ENCODE assay signal across 33 mouse cellular contexts in the genomic region with DNA sequence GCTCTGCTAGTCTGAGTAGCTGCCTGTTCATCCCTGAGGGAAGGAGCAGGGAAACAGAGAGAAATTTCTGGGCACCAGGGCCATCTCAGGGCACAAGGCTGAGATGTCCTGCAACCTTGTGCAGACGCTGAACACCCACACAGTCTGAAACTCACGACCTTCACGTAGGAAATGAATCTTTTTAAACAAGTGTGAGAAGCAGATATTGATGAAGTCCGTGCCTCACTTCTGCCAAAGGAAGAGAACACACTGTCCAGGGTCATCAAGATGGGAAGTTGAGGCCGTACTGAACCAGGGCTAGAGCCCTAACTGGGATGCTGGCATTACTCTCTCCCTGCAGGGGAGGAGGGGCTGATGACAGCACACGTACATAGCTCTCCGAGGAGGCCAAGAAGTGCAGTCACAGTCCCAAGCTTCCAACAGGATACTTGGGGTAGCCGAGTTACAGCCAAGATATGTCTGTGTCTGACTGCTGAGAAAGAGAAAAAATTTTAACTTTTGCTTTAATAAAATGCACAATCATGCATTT. TPM values are rescaled to one million over a fixed set of nuclear protein-coding genes. Genes with fewer than 3 reads are reported as not detected.
A peak's percentile ranks its signal among the peaks of the same experiment; 100 is the strongest.
DNase-seq lines count a peak whose midpoint lies in the region; ATAC-seq and TF ChIP-seq lines count a peak whose summit lies in the region.
"Had no signal": no experiment of that assay in that cellular context is flagged by ENCODE, and none has a peak within 500 bp of the region (broad histone marks: within the 10 kb centered on the region; RNA-seq: fewer than 3 reads in every experiment).

No protein-coding gene starts in this region.

- H3K4me2 ChIP-seq in heart, embryonic 12.5 days: no peak overlapping the region
- H3K4me2 ChIP-seq in liver, embryonic 12.5 days: no peak overlapping the region
- H3K4me2 ChIP-seq: heart, embryonic 13.5 days; hindbrain, embryonic 15.5 days; liver, embryonic 15.5 days; midbrain, embryonic 11.5 days had no signal

- TF ChIP-seq POLR2A in liver, adult 2 months (IDR thresholded peaks at IDR 0.05; ENCODE audit: extremely low read depth, insufficient read depth, low read length): no peak
- TF ChIP-seq POLR2A in testis, adult 2 months (IDR thresholded peaks at IDR 0.05; ENCODE audit: control insufficient read depth, low read depth, low read length): no peak

- no peak overlapping the region for H3K9ac ChIP-seq in heart, embryonic 12.5 days
- no peak overlapping the region for H3K9ac ChIP-seq in liver, adult 2 months (ENCODE audit: low read depth, low read length)
- no peak overlapping the region for H3K9ac ChIP-seq in liver, embryonic 12.5 days
- H3K9ac ChIP-seq: heart, embryonic 13.5 days; hindbrain, embryonic 15.5 days; liver, embryonic 15.5 days had no signal

- H3K9me3 ChIP-seq in heart, embryonic 12.5 days (replicated peaks): no peaks in the 10 kb centered on the region
- H3K9me3 ChIP-seq in liver, embryonic 12.5 days (replicated peaks): no peaks in the 10 kb centered on the region
- H3K9me3 ChIP-seq: heart, embryonic 13.5 days; hindbrain, embryonic 10.5 days; hindbrain, embryonic 15.5 days; liver, embryonic 15.5 days had no signal

- no peaks in the 10 kb centered on the region for H3K36me3 ChIP-seq in heart, embryonic 12.5 days
- H3K36me3 ChIP-seq in liver, adult 2 months (ENCODE audit: control insufficient read depth, insufficient read depth, low read length): no peaks in the 10 kb centered on the region
- no peaks in the 10 kb centered on the region for H3K36me3 ChIP-seq in liver, embryonic 12.5 days
- no peaks in the 10 kb centered on the region for H3K36me3 ChIP-seq in testis, adult 2 months (ENCODE audit: control insufficient read depth, insufficient read depth, low read length)
- H3K36me3 ChIP-seq: heart, embryonic 13.5 days; hindbrain, embryonic 10.5 days; hindbrain, embryonic 15.5 days; liver, embryonic 15.5 days had no signal

- H3K4me1 ChIP-seq in heart, embryonic 12.5 days (replicated peaks): peaks cover 17% of the 10 kb centered on the region
- peaks cover 12% of the 10 kb centered on the region for H3K4me1 ChIP-seq in liver, adult 2 months (ENCODE audit: control insufficient read depth, insufficient read depth, low read length)
- no peaks in the 10 kb centered on the region for H3K4me1 ChIP-seq in liver, embryonic 12.5 days
- no peaks in the 10 kb centered on the region; the same call in 1 of the 2 replicates for H3K4me1 ChIP-seq in testis, adult 2 months (ENCODE audit: control insufficient read depth, insufficient read depth, low read length)
- H3K4me1 ChIP-seq: hindbrain, embryonic 10.5 days; hindbrain, embryonic 15.5 days had no signal

- H3K27me3 ChIP-seq in heart, embryonic 12.5 days (replicated peaks): no peaks in the 10 kb centered on the region
- H3K27me3 ChIP-seq in liver, adult 2 months (ENCODE audit: control insufficient read depth, insufficient read depth, low read length): no peaks in the 10 kb centered on the region
- no peaks in the 10 kb centered on the region for H3K27me3 ChIP-seq in liver, embryonic 12.5 days (replicated peaks)
- H3K27me3 ChIP-seq in testis, adult 2 months (ENCODE audit: control insufficient read depth, insufficient read depth, low read length): no peaks in the 10 kb centered on the region
- H3K27me3 ChIP-seq: heart, embryonic 13.5 days; hindbrain, embryonic 15.5 days; liver, embryonic 15.5 days; Patski had no signal

- H3K27ac ChIP-seq in heart, embryonic 12.5 days (ENCODE audit: poor library complexity, severe bottlenecking): no peak overlapping the region
- H3K27ac ChIP-seq in liver, adult 2 months (replicated peaks; ENCODE audit: insufficient read depth, low read depth, low read length): peak overlapping the region; percentile 0; the same call in 1 of the 2 replicates
- H3K27ac ChIP-seq in liver, embryonic 12.5 days: no peak overlapping the region
- H3K27ac ChIP-seq in testis, adult 2 months (ENCODE audit: control insufficient read depth, insufficient read depth, low read depth, low read length): peak overlapping the region; percentile 88
- H3K27ac ChIP-seq: heart, embryonic 13.5 days; hindbrain, embryonic 10.5 days; hindbrain, embryonic 15.5 days; liver, embryonic 15.5 days had no signal

- DNase-seq in heart, adult 11 months: peak; percentile 96
- no peak for DNase-seq in liver, adult 2 months (ENCODE audit: extremely low read depth, low read depth, low spot score)
- DNase-seq in ovary, adult 18-20 months (ENCODE audit: low spot score): peak; percentile 52
- DNase-seq in ovary, postnatal 10 days (ENCODE audit: low spot score): no peak
- no peak for DNase-seq in thymus, postnatal 4 days
- DNase-seq: adrenal gland, postnatal 25 days; cerebellum, adult 2 months; cerebellum, postnatal 14 days; kidney, adult 2 months; layer of hippocampus, postnatal 36 days; left cerebral cortex, postnatal 4 days; lung, postnatal 14 days; retina, postnatal 1 day; right cerebral cortex, postnatal 14 days; spleen, adult 18-20 months; thymus, adult 2 months; thymus, postnatal 36 days had no signal

- no peak for ATAC-seq in heart, embryonic 12.5 days (ENCODE audit: insufficient number of reproducible peaks, low FRiP score)
- ATAC-seq in liver, embryonic 12.5 days: no peak
- ATAC-seq: forebrain, embryonic 16.5 days; inflammation-experienced regulatory T-cells, adult 6 months; midbrain, embryonic 16.5 days; Patski had no signal

- no peak for TF ChIP-seq CTCF in liver, adult 2 months (IDR thresholded peaks at IDR 0.05; ENCODE audit: low read depth, low read length)
- no peak for TF ChIP-seq CTCF in testis, adult 2 months (IDR thresholded peaks at IDR 0.05; ENCODE audit: control insufficient read depth, insufficient read depth, insufficient replicate concordance, low read depth, low read length)

- no peak overlapping the region for H3K4me3 ChIP-seq in heart, embryonic 12.5 days
- H3K4me3 ChIP-seq in liver, adult 2 months (ENCODE audit: insufficient read depth, low read depth, low read length): no peak overlapping the region
- H3K4me3 ChIP-seq in liver, embryonic 12.5 days: no peak overlapping the region
- H3K4me3 ChIP-seq in testis, adult 2 months (ENCODE audit: control insufficient read depth, low read depth, low read length): no peak overlapping the region
- H3K4me3 ChIP-seq: erythroblast, embryonic 14.5 days; heart, embryonic 13.5 days; hindbrain, embryonic 10.5 days; hindbrain, embryonic 15.5 days; liver, embryonic 15.5 days had no signal

- H3K79me2 ChIP-seq in liver, adult 2 months (ENCODE audit: control insufficient read depth, insufficient read depth, low read length): no peaks in the 10 kb centered on the region

- 48% methylated on average over 8 of the region's 8 CpGs for WGBS in heart, embryonic 12.5 days
- WGBS in liver, adult 2 months: 42% methylated on average over 8 of the region's 8 CpGs
- 59% methylated on average over 8 of the region's 8 CpGs for WGBS in liver, embryonic 12.5 days (ENCODE audit: insufficient replicate concordance)

RNA-seq across cellular contexts. Expression of a gene that starts 46.9 kb away (rescaled TPM):
- 1.1 TPM in 1 of 2 replicates, not detected in the other for polyA plus RNA-seq in heart, embryonic 12.5 days (2016; fragmentation: Nextera tagmentation; extraction: Ambion mirVana)
- total RNA-seq in liver, adult 2 months (2014; rRNA removed): not detected in 2 replicates
- polyA plus RNA-seq in liver, adult 2 months (2012; rRNA removed): not detected in 2 replicates
- polyA plus RNA-seq in liver, embryonic 12.5 days (2016; fragmentation: Nextera tagmentation; extraction: Ambion mirVana): 0.20 and 0.35 TPM in 2 replicates
- polyA plus RNA-seq in testis, adult 2 months (2012; rRNA removed): 0.20 and 0.38 TPM in 2 replicates
- total RNA-seq: gastrocnemius, adult 8-10 months; MEL; neutrophil, adult 5-6 weeks had no signal
- polyA plus RNA-seq: erythroblast, embryonic 14.5 days; inflammation-experienced regulatory T-cells, adult 6 months had no signal

Comparison
In these comparisons a context has a peak if more than half of its experiments do, and no peak if none do; other contexts are left out.
1. DNase-seq: peak in heart, adult 11 months (single experiment) and ovary, adult 18-20 months (single experiment); none in liver, adult 2 months (single experiment), ovary, postnatal 10 days (single experiment) and thymus, postnatal 4 days (single experiment).
2. H3K27ac ChIP-seq: peak in liver, adult 2 months (single experiment) and testis, adult 2 months (single experiment); none in heart, embryonic 12.5 days (single experiment) and liver, embryonic 12.5 days (single experiment).